Mouse (Mus musculus): ENCODE results near the gene Hscb.

The Hscb gene

GRCm38 (mm10) chr5:110779998-110780760, 59.4 kb downstream of the Hscb start, which contains the start of gene Pus1:
Pus1 (minus strand) TSS chr5:110780659.
- peak; percentile 87 for DNase-seq

- DNase-seq, result no peak
Measured at GRCm38 (mm10) chr5:110779276-110779997, 60.1 kb downstream of the Hscb start.
